Mouse (Mus musculus) spleen, postnatal 10 days (tissue): Measurements from ENCODE around the gene Crim1.

Source experiments
- DNase-seq, 2 experiments: peaks; one replicate each; pipeline ENCODE4 v3.0.0; 2021 to 2022; ENCODE audit warnings: low spot score in 2 of 2

Crim1 gene

GRCm38 (mm10) chr17:78417381-78418281 is 217.6 kb downstream of the Crim1 start, which contains the start of gene Fez2:
Gene Fez2, minus strand, starts transcription at chr17:78418152.
- DNase-seq, result peak; percentile 96 to 98

- no peak for DNase-seq
These were observed 219.2 kb downstream of the Crim1 start for GRCm38 (mm10) chr17:78419216-78419615.

GRCm38 (mm10) chr17:78425026-78425425 is 225.0 kb downstream of the Crim1 start:
- DNase-seq, result no peak
